ENCODE assay signal across 8 mouse cellular contexts in genomic region chr5:135063629-135064381, GRCm38 (mm10). TPM values are rescaled to one million over a fixed set of nuclear protein-coding genes. Genes with fewer than 3 reads are reported as not detected.
A peak's percentile ranks its signal among the peaks of the same experiment; 100 is the strongest.
DNase-seq lines count a peak whose midpoint lies in the region; ATAC-seq and TF ChIP-seq lines count a peak whose summit lies in the region.

TSS of gene Dnajc30 (plus strand) at chr5:135064202.

- peaks cover 22% of the 10 kb centered on the region for H3K79me2 ChIP-seq in MEL (ENCODE audit: control insufficient read depth, insufficient read depth, low read length, poor library complexity)

- TF ChIP-seq EP300 in MEL (IDR thresholded peaks at IDR 0.05; ENCODE audit: low read depth in 1 of 2, low read length in 2 of 2) = no peak

- peak within 1 kb of the TSS; percentile 94 for H3K4me2 ChIP-seq in forebrain, postnatal 0 days (ENCODE audit: low read depth)
- H3K4me2 ChIP-seq in lung, embryonic 15.5 days = peak within 1 kb of the TSS; percentile 82

- peak; percentile 98 for DNase-seq in MEL (ENCODE audit: low read depth, low spot score)
- DNase-seq in cerebellum, adult 2 months = peak; percentile 97 to 98
- peak; percentile 98 for DNase-seq in forebrain, postnatal 0 days
- peak; percentile 98 for DNase-seq in heart, postnatal 4 days
- DNase-seq in layer of hippocampus, adult 8-10 months (ENCODE audit: low spot score in 2 of 2) = peak; percentile 96 to 98
- DNase-seq in ovary, adult 18-20 months (ENCODE audit: low spot score) = peak; percentile 94
- peak; percentile 97 for DNase-seq in thymus, postnatal 0 days (ENCODE audit: low spot score)

- H3K4me3 ChIP-seq in MEL (ENCODE audit: control insufficient read depth in 1 of 2, insufficient read depth in 1 of 2, low read depth in 2 of 2, low read length in 2 of 2) = peak within 1 kb of the TSS; percentile 82 to 92
- H3K4me3 ChIP-seq in cerebellum, adult 2 months (replicated peaks; ENCODE audit: insufficient read depth, low read depth, low read length) = peak within 1 kb of the TSS; percentile 68
- H3K4me3 ChIP-seq in forebrain, postnatal 0 days (ENCODE audit: low read depth, low read length) = peak within 1 kb of the TSS; percentile 74
- H3K4me3 ChIP-seq in lung, embryonic 15.5 days = peak within 1 kb of the TSS; percentile 98

- no peaks in the 10 kb centered on the region for H3K27me3 ChIP-seq in MEL (ENCODE audit: control insufficient read depth in 1 of 2, insufficient read depth in 2 of 2, low read length in 2 of 2)
- no peaks in the 10 kb centered on the region for H3K27me3 ChIP-seq in cerebellum, adult 2 months (ENCODE audit: control insufficient read depth, insufficient read depth, low read length)
- H3K27me3 ChIP-seq in forebrain, postnatal 0 days (ENCODE audit: insufficient read depth, low read length) = no peaks in the 10 kb centered on the region
- H3K27me3 ChIP-seq in lung, embryonic 15.5 days = no peaks in the 10 kb centered on the region

- no peak for TF ChIP-seq RAD21 in MEL (IDR thresholded peaks at IDR 0.05; ENCODE audit: low read depth, low read length)

- peak; percentile 86 to 99 for TF ChIP-seq POLR2A in MEL (IDR thresholded peaks at IDR 0.05; ENCODE audit: control insufficient read depth in 1 of 2, insufficient read depth in 1 of 2, low read depth in 1 of 2, low read length in 2 of 2, poor library complexity in 1 of 2)
- TF ChIP-seq POLR2A in cerebellum, adult 2 months (IDR thresholded peaks at IDR 0.05; ENCODE audit: borderline replicate concordance, insufficient read depth, low read length) = peak; percentile 86

- H3K9ac ChIP-seq in MEL (ENCODE audit: control insufficient read depth, low read depth, low read length, poor library complexity, severe bottlenecking) = peak within 1 kb of the TSS; percentile 93
- peak within 1 kb of the TSS; percentile 82 for H3K9ac ChIP-seq in forebrain, postnatal 0 days
- peak within 1 kb of the TSS; percentile 81 for H3K9ac ChIP-seq in lung, embryonic 15.5 days

- no peak for TF ChIP-seq CTCF in MEL (IDR thresholded peaks at IDR 0.05 in 2 of 3, conservative IDR thresholded peaks at IDR 0.05 in 1 of 3; ENCODE audit: control insufficient read depth in 1 of 3, insufficient read depth in 1 of 3, low read depth in 2 of 3, low read length in 3 of 3, poor library complexity in 1 of 3, severe bottlenecking in 1 of 3)
- TF ChIP-seq CTCF in cerebellum, adult 2 months (IDR thresholded peaks at IDR 0.05; ENCODE audit: borderline replicate concordance, insufficient read depth, low read depth, low read length) = no peak
- TF ChIP-seq CTCF in forebrain, postnatal 0 days (IDR thresholded peaks at IDR 0.05; ENCODE audit: low read depth) = no peak

- under 1% methylated on average over 52 of the region's 52 CpGs for WGBS in cerebellum, adult 2 months
- WGBS in forebrain, postnatal 0 days = 2% methylated on average over 52 of the region's 52 CpGs
- under 1% methylated on average over 52 of the region's 52 CpGs for WGBS in lung, embryonic 15.5 days

- ATAC-seq in forebrain, postnatal 0 days = peak; percentile 99
- ATAC-seq in lung, embryonic 15.5 days (ENCODE audit: borderline replicate concordance, extremely low read depth, low FRiP score, low TSS enrichment) = peak; percentile 97

- peak within 1 kb of the TSS; percentile 31 for H3K27ac ChIP-seq in MEL (ENCODE audit: control insufficient read depth, low read depth, low read length)
- peak within 1 kb of the TSS; percentile 73 for H3K27ac ChIP-seq in cerebellum, adult 2 months (ENCODE audit: insufficient read depth, low read length)
- H3K27ac ChIP-seq in forebrain, postnatal 0 days (ENCODE audit: low read depth, low read length) = peak within 1 kb of the TSS; percentile 67
- H3K27ac ChIP-seq in lung, embryonic 15.5 days = peak within 1 kb of the TSS; percentile 36; the same call in 1 of the 2 replicates

- peaks cover 3 to 13% of the 10 kb centered on the region in 2 experiments for H3K4me1 ChIP-seq in MEL (ENCODE audit: control insufficient read depth in 1 of 2, insufficient read depth in 2 of 2, low read length in 2 of 2)
- H3K4me1 ChIP-seq in cerebellum, adult 2 months (ENCODE audit: control insufficient read depth, insufficient read depth, low read length) = peaks cover 2% of the 10 kb centered on the region; the same call in 1 of the 2 replicates
- H3K4me1 ChIP-seq in forebrain, postnatal 0 days (ENCODE audit: insufficient read depth) = peaks cover 15% of the 10 kb centered on the region
- H3K4me1 ChIP-seq in lung, embryonic 15.5 days = peaks cover 20% of the 10 kb centered on the region

- H3K36me3 ChIP-seq in MEL (ENCODE audit: control insufficient read depth in 1 of 2, insufficient read depth in 2 of 2, low read length in 2 of 2) = peaks cover 0 to 11% of the 10 kb centered on the region in 2 experiments; a peak in 3 of 4 replicates
- peaks cover 37% of the 10 kb centered on the region for H3K36me3 ChIP-seq in forebrain, postnatal 0 days (ENCODE audit: insufficient read depth)
- H3K36me3 ChIP-seq in lung, embryonic 15.5 days = peaks cover 50% of the 10 kb centered on the region

- no peaks in the 10 kb centered on the region for H3K9me3 ChIP-seq in MEL (replicated peaks; ENCODE audit: insufficient read depth, low read length)
- no peaks in the 10 kb centered on the region for H3K9me3 ChIP-seq in forebrain, postnatal 0 days (ENCODE audit: low read length)
- no peaks in the 10 kb centered on the region for H3K9me3 ChIP-seq in lung, embryonic 15.5 days

TF ChIP-seq in MEL, 35 proteins besides CTCF, POLR2A, EP300 and RAD21:
- TF ChIP-seq MAX (IDR thresholded peaks at IDR 0.05; ENCODE audit: low read length) (peak; percentile 81), NELFE (IDR thresholded peaks at IDR 0.05; ENCODE audit: low read depth, low read length) (peak; percentile 82), USF1 (IDR thresholded peaks at IDR 0.05; ENCODE audit: low read depth, low read length) (no peak), ETS1 (IDR thresholded peaks at IDR 0.05; ENCODE audit: low read depth, low read length) (no peak; the same call in 1 of the 2 replicates), MAZ (IDR thresholded peaks at IDR 0.05; ENCODE audit: low read depth, low read length) (peak; percentile 66; the same call in 1 of the 2 replicates), MYC (IDR thresholded peaks at IDR 0.05; ENCODE audit: low read depth, low read length) (peak; percentile 73; the same call in 1 of the 2 replicates), ZMIZ1 (IDR thresholded peaks at IDR 0.05; ENCODE audit: low read depth, low read length) (peak; percentile 68), SMC3 (IDR thresholded peaks at IDR 0.05; ENCODE audit: low read depth, low read length) (no peak), NRF1 (IDR thresholded peaks at IDR 0.05; ENCODE audit: insufficient read depth, low read depth, low read length, poor library complexity, severe bottlenecking) (0 out of 2 replicates have a peak, but pooled peaks have one; percentile 37), TCF12 (IDR thresholded peaks at IDR 0.05; ENCODE audit: low read depth, low read length) (peak; percentile 52; the same call in 1 of the 2 replicates), MEF2A (IDR thresholded peaks at IDR 0.05; ENCODE audit: extremely low read depth, insufficient replicate concordance, low read depth, low read length, poor library complexity, severe bottlenecking) (no peak), ELF1 (IDR thresholded peaks at IDR 0.05; ENCODE audit: low read depth, low read length) (peak; percentile 56; the same call in 1 of the 2 replicates), TAL1 (IDR thresholded peaks at IDR 0.05; ENCODE audit: low read length) (no peak), CHD2 (IDR thresholded peaks at IDR 0.05; ENCODE audit: low read length) (peak; percentile 28; the same call in 1 of the 2 replicates), HCFC1 (IDR thresholded peaks at IDR 0.05; ENCODE audit: low read depth, low read length) (peak; percentile 92), ZNF384 (IDR thresholded peaks at IDR 0.05; ENCODE audit: low read depth, low read length) (no peak), RCOR1 (IDR thresholded peaks at IDR 0.05; ENCODE audit: low read depth, low read length) (no peak), USF2 (IDR thresholded peaks at IDR 0.05; ENCODE audit: borderline replicate concordance in 1 of 2, insufficient read depth in 1 of 2, low read depth in 1 of 2, low read length in 2 of 2) (no peak), SIN3A (IDR thresholded peaks at IDR 0.05; ENCODE audit: low read length) (peak; percentile 97), ZKSCAN1 (IDR thresholded peaks at IDR 0.05; ENCODE audit: low read depth, low read length) (no peak), MXI1 (IDR thresholded peaks at IDR 0.05; ENCODE audit: low read depth, low read length) (peak; percentile 95), POLR2AphosphoS2 (IDR thresholded peaks at IDR 0.05; ENCODE audit: low read length) (peak; percentile 72; the same call in 1 of the 2 replicates), POLR2AphosphoS5 (IDR thresholded peaks at IDR 0.05; ENCODE audit: borderline replicate concordance, low read depth, low read length) (no peak), TBP (IDR thresholded peaks at IDR 0.05; ENCODE audit: low read depth, low read length) (peak; percentile 70), BHLHE40 (IDR thresholded peaks at IDR 0.05; ENCODE audit: borderline replicate concordance, low read depth, low read length) (no peak)

RNA-seq across cellular contexts. Expression of gene Dnajc30, which starts in this region (rescaled TPM):
- 6.5 and 7.4 TPM in 2 replicates for total RNA-seq in MEL (2012; rRNA removed)
- 10 to 100 TPM in 1 of 2 experiments, not detected in 1; 15.6 TPM for polyA plus RNA-seq in MEL (2012; ENCODE audit: insufficient read depth in 1 of 2, insufficient read length in 2 of 2, low read depth in 1 of 2, low replicate concordance in 2 of 2, missing spikeins in 1 of 2)
- polyA plus RNA-seq in cerebellum, adult 2 months (2012; rRNA removed) = 45.4 and 46.6 TPM in 2 replicates
- total RNA-seq in forebrain, postnatal 0 days (2014; rRNA removed) = 11.8 and 14.6 TPM in 2 replicates
- polyA plus RNA-seq in forebrain, postnatal 0 days (2015; fragmentation: Nextera tagmentation; extraction: Ambion mirVana) = 50.1 and 52.3 TPM in 2 replicates
- total RNA-seq in heart, postnatal 4 days (2021) = 10 to 100 TPM; 24.8 to 26.6 TPM
- total RNA-seq in layer of hippocampus, adult 8-10 months (2022) = 10 to 100 TPM; 36.5 to 43.4 (median 38.6) TPM
- polyA plus RNA-seq in lung, embryonic 15.5 days (2015; fragmentation: Nextera tagmentation; extraction: Ambion mirVana) = 29.1 and 31.7 TPM in 2 replicates
- polyA plus RNA-seq in thymus, postnatal 0 days (2015; fragmentation: Nextera tagmentation; extraction: Ambion mirVana) = 28.7 and 28.8 TPM in 2 replicates

Comparison
In these comparisons a context has a peak if more than half of its experiments do, and no peak if none do; other contexts are left out.
1. Peak in every context shown above with its lines: DNase-seq, ATAC-seq, H3K4me3 ChIP-seq and H3K27ac ChIP-seq.